Mouse (Mus musculus): ENCODE measurements around the gene Jak3. TPM values are rescaled to one million over a fixed set of nuclear protein-coding genes. Genes with fewer than 3 reads are reported as not detected.

The Jak3 gene
- polyA plus RNA-seq (2012; rRNA removed) (3.8 and 4.0 TPM in 2 replicates), polyA plus RNA-seq (2014; fragmentation: Nextera tagmentation; extraction: Ambion mirVana) (3.0 and 3.1 TPM in 2 replicates)

DNA sequence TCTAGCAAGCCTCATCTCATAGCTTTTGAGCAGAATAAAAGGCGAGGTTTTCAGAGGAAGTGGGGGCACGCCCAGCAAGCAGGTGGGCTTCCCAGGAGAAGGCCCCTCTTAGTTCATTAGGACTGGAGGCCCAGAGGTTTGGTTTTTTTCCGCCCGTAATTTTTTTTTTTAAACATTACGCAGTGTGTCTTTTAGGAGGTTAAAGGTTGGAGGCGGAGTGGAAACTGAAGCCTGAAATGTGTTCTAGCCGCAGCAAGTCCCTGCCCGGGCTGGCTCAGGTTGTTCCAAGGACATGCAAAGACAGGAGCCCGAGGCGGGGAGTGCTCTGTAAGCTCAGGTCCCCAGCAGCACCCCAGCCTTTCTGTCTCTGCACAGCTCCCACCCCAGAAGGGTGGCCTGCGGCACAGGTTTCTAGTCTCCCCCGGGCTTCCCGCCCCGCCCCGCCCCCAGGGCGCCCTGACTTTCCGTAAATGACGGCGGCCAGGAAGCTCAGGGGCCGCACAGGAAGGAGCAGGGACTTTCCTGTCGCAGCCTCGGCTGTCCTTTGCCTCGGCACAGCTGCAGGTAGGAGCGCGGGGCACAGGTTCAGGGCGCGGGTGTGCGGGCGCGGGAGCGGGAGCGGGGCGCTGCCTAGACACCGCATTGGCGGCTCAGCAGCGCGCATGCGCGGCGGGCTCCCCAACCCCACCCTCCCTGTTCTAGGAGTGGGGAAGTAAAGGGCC, at the start of gene Jak3:
Gene Jak3, plus strand, starts transcription at position 277 of the 722 bp plus-strand sequence.
- Histone ChIP-seq H3K27ac (peak within 1 kb of the TSS; percentile 43), H3K4me1 (replicated peaks; ENCODE audit: control insufficient read depth in 2 of 2, insufficient read depth in 2 of 2, low read length in 1 of 2) (peaks cover 10 to 21% of the 10 kb centered on the region in 2 experiments), H3K9ac (replicated peaks) (peak within 1 kb of the TSS; percentile 86), H3K4me3 (ENCODE audit: insufficient read depth in 1 of 2, low read depth in 2 of 2, low read length in 2 of 2) (peak within 1 kb of the TSS; percentile 73 to 82), H3K36me3 (replicated peaks; ENCODE audit: control insufficient read depth, insufficient read depth, low read depth) (no peaks in the 10 kb centered on the region), H3K27me3 (ENCODE audit: control insufficient read depth, insufficient read depth, low read length) (peaks cover 3% of the 10 kb centered on the region), H3K9me3 (ENCODE audit: control insufficient read depth, low read length) (no peaks in the 10 kb centered on the region), H3K4me2 (ENCODE audit: low read depth) (peak within 1 kb of the TSS; percentile 87)
- TF ChIP-seq CTCF (IDR thresholded peaks at IDR 0.05; ENCODE audit: low read depth) (no peak), EP300 (IDR thresholded peaks at IDR 0.05; ENCODE audit: low read depth) (no peak)
- 2% methylated on average over 40 of the region's 40 CpGs for WGBS (ENCODE audit: insufficient replicate concordance)
- ATAC-seq (ENCODE audit: insufficient read depth), result peak; percentile 73
- peak; percentile 48 to 51 (median 49) for DNase-seq (ENCODE audit: low read depth in 3 of 3, low spot score in 3 of 3)

GRCm38 (mm10) chr8:71626753-71627152, 49.3 kb upstream of the Jak3 start:
- ATAC-seq (ENCODE audit: insufficient read depth) (no peak), DNase-seq (ENCODE audit: low read depth in 3 of 3, low spot score in 3 of 3) (no peak)
- no peak overlapping the region for H3K9ac ChIP-seq (replicated peaks)
- H3K36me3 ChIP-seq (replicated peaks; ENCODE audit: control insufficient read depth, insufficient read depth, low read depth), result peaks cover 26% of the 10 kb centered on the region
- H3K27me3 ChIP-seq (ENCODE audit: control insufficient read depth, insufficient read depth, low read length), result peaks cover 14% of the 10 kb centered on the region
- 61% methylated on average over 9 of the region's 9 CpGs for WGBS (ENCODE audit: insufficient replicate concordance)
- H3K4me3 ChIP-seq (ENCODE audit: insufficient read depth in 1 of 2, low read depth in 2 of 2, low read length in 2 of 2), result no peak overlapping the region
- H3K9me3 ChIP-seq (ENCODE audit: control insufficient read depth, low read length), result peaks cover 3% of the 10 kb centered on the region
- H3K27ac ChIP-seq, result no peak overlapping the region
- no peak overlapping the region for H3K4me2 ChIP-seq (ENCODE audit: low read depth)
- peaks cover 7 to 14% of the 10 kb centered on the region in 2 experiments for H3K4me1 ChIP-seq (replicated peaks; ENCODE audit: control insufficient read depth in 2 of 2, insufficient read depth in 2 of 2, low read length in 1 of 2)
- TF ChIP-seq CTCF (IDR thresholded peaks at IDR 0.05; ENCODE audit: low read depth), result no peak
- TF ChIP-seq EP300 (IDR thresholded peaks at IDR 0.05; ENCODE audit: low read depth), result no peak

- H3K4me2 ChIP-seq (ENCODE audit: low read depth), result no peak overlapping the region
- H3K9me3 ChIP-seq (ENCODE audit: control insufficient read depth, low read length), result peaks cover under 1% of the 10 kb centered on the region
- no peak overlapping the region for H3K27ac ChIP-seq
- WGBS (ENCODE audit: insufficient replicate concordance), result 24% methylated on average over 9 of the region's 9 CpGs
- TF ChIP-seq CTCF (IDR thresholded peaks at IDR 0.05; ENCODE audit: low read depth), result peak; percentile 11; the same call in 1 of the 2 replicates
- TF ChIP-seq EP300 (IDR thresholded peaks at IDR 0.05; ENCODE audit: low read depth), result no peak
- H3K9ac ChIP-seq (replicated peaks), result no peak overlapping the region
- no peak for ATAC-seq (ENCODE audit: insufficient read depth)
- peaks cover 19% of the 10 kb centered on the region for H3K36me3 ChIP-seq (replicated peaks; ENCODE audit: control insufficient read depth, insufficient read depth, low read depth)
- H3K27me3 ChIP-seq (ENCODE audit: control insufficient read depth, insufficient read depth, low read length), result peaks cover 14% of the 10 kb centered on the region
- no peak overlapping the region for H3K4me3 ChIP-seq (ENCODE audit: insufficient read depth in 1 of 2, low read depth in 2 of 2, low read length in 2 of 2)
- peaks cover 7 to 14% of the 10 kb centered on the region in 2 experiments for H3K4me1 ChIP-seq (replicated peaks; ENCODE audit: control insufficient read depth in 2 of 2, insufficient read depth in 2 of 2, low read length in 1 of 2)
- no peak for DNase-seq (ENCODE audit: low read depth in 3 of 3, low spot score in 3 of 3)
These were observed 48.6 kb upstream of the Jak3 start for GRCm38 (mm10) chr8:71627265-71628099.

GRCm38 (mm10) chr8:71628396-71629095, 47.5 kb upstream of the Jak3 start:
- Histone ChIP-seq H3K9me3 (ENCODE audit: control insufficient read depth, low read length) (no peaks in the 10 kb centered on the region), H3K36me3 (replicated peaks; ENCODE audit: control insufficient read depth, insufficient read depth, low read depth) (peaks cover 9% of the 10 kb centered on the region), H3K4me3 (ENCODE audit: insufficient read depth in 1 of 2, low read depth in 2 of 2, low read length in 2 of 2) (peak overlapping the region; percentile 40 to 53), H3K4me2 (ENCODE audit: low read depth) (peak overlapping the region; percentile 80), H3K9ac (replicated peaks) (peak overlapping the region; percentile 34), H3K27me3 (ENCODE audit: control insufficient read depth, insufficient read depth, low read length) (peaks cover 20% of the 10 kb centered on the region), H3K4me1 (replicated peaks; ENCODE audit: control insufficient read depth in 2 of 2, insufficient read depth in 2 of 2, low read length in 1 of 2) (peaks cover 7 to 14% of the 10 kb centered on the region in 2 experiments), H3K27ac (no peak overlapping the region)
- ATAC-seq (ENCODE audit: insufficient read depth) (no peak), DNase-seq (ENCODE audit: low read depth in 3 of 3, low spot score in 3 of 3) (no peak)
- 3% methylated on average over 16 of the region's 16 CpGs for WGBS (ENCODE audit: insufficient replicate concordance)
- TF ChIP-seq EP300 (IDR thresholded peaks at IDR 0.05; ENCODE audit: low read depth) (no peak), CTCF (IDR thresholded peaks at IDR 0.05; ENCODE audit: low read depth) (no peak)
